17 mouse cellular contexts compared by ENCODE assay signal in the genomic region with DNA sequence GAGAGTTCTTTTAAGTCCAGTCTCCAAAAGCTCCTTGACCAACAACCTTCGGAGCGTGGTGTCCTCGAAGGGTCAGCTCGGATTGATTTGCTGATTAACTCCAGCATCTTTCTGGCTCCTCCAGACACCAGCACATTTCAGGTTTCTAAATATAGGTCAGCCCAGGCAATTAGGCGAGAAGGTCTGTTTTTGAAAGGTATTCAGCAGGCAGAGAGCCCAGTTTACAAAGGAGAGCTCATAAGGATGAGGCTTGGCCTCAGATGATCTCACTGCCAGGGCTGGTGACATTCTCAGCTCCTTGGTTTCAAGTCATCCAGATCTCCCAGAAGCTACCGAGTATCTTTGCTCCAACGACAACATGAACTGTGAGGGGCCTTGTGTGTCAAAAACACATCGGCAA.
DNase-seq lines count a peak whose midpoint lies in the region.
"Had no signal": no experiment of that assay in that cellular context is flagged by ENCODE, and none has a peak within 500 bp of the region (broad histone marks: within the 10 kb centered on the region; RNA-seq: fewer than 3 reads in every experiment).

No protein-coding gene starts in this region.

- peak; percentile 2 for DNase-seq in cerebellum, adult 9-11 months
- DNase-seq in cerebellum, adult 18-20 months = no peak
- peak; percentile 9 to 18 for DNase-seq in cerebellum, postnatal 25 days
- DNase-seq in cerebellum, adult 11-12 months = no peak
- DNase-seq in MN1 (ENCODE audit: low spot score) = peak; percentile 79
- no peak for DNase-seq in retina, postnatal 1 day
- DNase-seq: adrenal gland, adult 2 months; adrenal gland, postnatal 14 days; B cell, adult 2 months; forebrain, postnatal 0 days; gastrocnemius, adult 2 months; gastrocnemius, postnatal 14 days; heart, adult 18-20 months; heart, postnatal 10 days; heart, postnatal 4 days; kidney, adult 18-20 months; kidney, adult 9 months had no signal

Comparison
In these comparisons a context has a peak if more than half of its experiments do, and no peak if none do; other contexts are left out.
1. DNase-seq: peak in cerebellum, adult 9-11 months (single experiment), cerebellum, postnatal 25 days (2 of 2) and MN1 (single experiment); none in cerebellum, adult 18-20 months (0 of 2), cerebellum, adult 11-12 months (single experiment) and retina, postnatal 1 day (single experiment).